Mouse (Mus musculus): ENCODE measurements around the gene Rgsl1. TPM values are rescaled to one million over a fixed set of nuclear protein-coding genes. Genes with fewer than 3 reads are reported as not detected.

Gene Rgsl1
- polyA plus RNA-seq, 1 experiment from 2014 or later, result 0.16 TPM

DNA sequence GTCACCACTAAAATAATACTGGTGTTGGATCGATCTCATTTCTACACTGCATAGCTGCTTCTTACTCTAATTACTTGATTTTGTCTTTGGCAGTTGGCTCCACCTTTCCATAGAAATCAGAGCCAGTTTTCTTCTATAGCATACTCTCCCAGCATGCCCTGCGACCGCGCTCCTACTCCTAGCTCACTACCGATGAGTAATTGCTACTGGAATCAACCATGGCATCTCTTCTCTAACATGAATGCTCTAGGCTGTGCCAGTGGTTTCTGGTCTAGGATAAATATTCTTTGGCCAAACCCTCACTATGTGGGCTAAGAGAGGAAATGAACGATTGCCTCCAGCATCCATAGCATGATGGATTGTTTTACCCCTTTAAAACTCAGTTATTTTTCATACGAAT is 2.5 kb upstream of the Rgsl1 start:
- H3K9ac ChIP-seq, result no peak overlapping the region
- H3K27ac ChIP-seq, result no peak overlapping the region
- H3K4me1 ChIP-seq (replicated peaks; ENCODE audit: control insufficient read depth, insufficient read depth, low read length), result no peaks in the 10 kb centered on the region
- H3K4me2 ChIP-seq (replicated peaks), result no peak overlapping the region
- H3K4me3 ChIP-seq (replicated peaks; ENCODE audit: low read length), result no peak overlapping the region
- H3K9me3 ChIP-seq (ENCODE audit: control insufficient read depth, low read length), result no peaks in the 10 kb centered on the region
- no peaks in the 10 kb centered on the region for H3K36me3 ChIP-seq (replicated peaks; ENCODE audit: control insufficient read depth, insufficient read depth)
- H3K27me3 ChIP-seq (ENCODE audit: control insufficient read depth, insufficient read depth, low read length), result no peaks in the 10 kb centered on the region
- DNase-seq (ENCODE audit: low spot score), result no peak
- 0 out of 2 replicates have a peak, but pooled peaks have one; percentile 27 for ATAC-seq (ENCODE audit: low FRiP score)
- WGBS, result 82% methylated on average over 7 of the region's 7 CpGs

DNA sequence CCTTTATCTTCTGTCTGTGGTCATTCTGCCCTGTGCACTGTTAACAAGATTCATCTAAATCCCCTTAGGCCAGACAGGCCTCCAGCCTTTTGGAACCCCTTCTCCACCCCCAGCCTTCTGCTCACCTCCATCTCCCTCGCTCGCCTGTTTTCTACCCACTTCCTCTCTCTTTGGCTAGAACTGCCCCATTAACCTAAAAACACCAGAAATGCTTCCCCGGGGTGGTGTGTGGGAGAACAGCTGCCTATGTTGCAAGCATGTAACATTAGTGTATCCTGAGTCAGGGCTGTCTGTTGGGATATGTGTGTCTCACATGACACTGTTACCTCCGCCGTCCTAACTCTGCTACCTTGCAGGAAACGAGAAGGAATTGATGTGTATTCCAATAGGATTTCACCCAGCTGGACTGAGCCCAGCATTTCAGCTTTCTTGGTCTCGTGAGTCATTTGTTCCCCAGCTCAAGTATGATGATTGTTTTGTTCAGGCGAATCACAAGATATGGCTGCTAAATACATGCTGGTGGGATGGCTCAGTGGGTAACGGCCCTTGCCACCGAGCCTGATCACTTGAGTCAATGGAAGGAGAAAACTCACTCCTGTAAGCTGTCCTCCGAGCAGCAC is 1.7 kb downstream of the Rgsl1 start:
- Histone ChIP-seq H3K9me3 (ENCODE audit: control insufficient read depth, low read length) (no peaks in the 10 kb centered on the region), H3K27ac (no peak overlapping the region), H3K4me1 (replicated peaks; ENCODE audit: control insufficient read depth, insufficient read depth, low read length) (no peaks in the 10 kb centered on the region), H3K4me3 (replicated peaks; ENCODE audit: low read length) (no peak overlapping the region), H3K27me3 (ENCODE audit: control insufficient read depth, insufficient read depth, low read length) (no peaks in the 10 kb centered on the region), H3K9ac (no peak overlapping the region), H3K36me3 (replicated peaks; ENCODE audit: control insufficient read depth, insufficient read depth) (no peaks in the 10 kb centered on the region), H3K4me2 (replicated peaks) (no peak overlapping the region)
- no peak for ATAC-seq (ENCODE audit: low FRiP score)
- 86% methylated on average over 11 of the region's 11 CpGs for WGBS
- no peak for DNase-seq (ENCODE audit: low spot score)

- no peaks in the 10 kb centered on the region for H3K27me3 ChIP-seq (ENCODE audit: control insufficient read depth, insufficient read depth, low read length)
- H3K9ac ChIP-seq, result no peak overlapping the region
- no peaks in the 10 kb centered on the region for H3K36me3 ChIP-seq (replicated peaks; ENCODE audit: control insufficient read depth, insufficient read depth)
- H3K27ac ChIP-seq, result no peak overlapping the region
- ATAC-seq (ENCODE audit: low FRiP score) (no peak), DNase-seq (ENCODE audit: low spot score) (no peak)
- no peaks in the 10 kb centered on the region for H3K4me1 ChIP-seq (replicated peaks; ENCODE audit: control insufficient read depth, insufficient read depth, low read length)
- 92% methylated on average over 4 of the region's 4 CpGs for WGBS
- no peak overlapping the region for H3K4me3 ChIP-seq (replicated peaks; ENCODE audit: low read length)
- no peak overlapping the region for H3K4me2 ChIP-seq (replicated peaks)
- no peaks in the 10 kb centered on the region for H3K9me3 ChIP-seq (ENCODE audit: control insufficient read depth, low read length)
Measured at GRCm38 (mm10) chr1:153836036-153836435, 7.9 kb downstream of the Rgsl1 start.

GRCm38 (mm10) chr1:153830746-153831145 is 13.2 kb downstream of the Rgsl1 start:
- Histone ChIP-seq H3K27me3 (ENCODE audit: control insufficient read depth, insufficient read depth, low read length) (no peaks in the 10 kb centered on the region), H3K9ac (no peak overlapping the region), H3K27ac (no peak overlapping the region), H3K4me3 (replicated peaks; ENCODE audit: low read length) (no peak overlapping the region), H3K4me2 (replicated peaks) (no peak overlapping the region), H3K9me3 (ENCODE audit: control insufficient read depth, low read length) (no peaks in the 10 kb centered on the region), H3K4me1 (replicated peaks; ENCODE audit: control insufficient read depth, insufficient read depth, low read length) (no peaks in the 10 kb centered on the region), H3K36me3 (replicated peaks; ENCODE audit: control insufficient read depth, insufficient read depth) (no peaks in the 10 kb centered on the region)
- DNase-seq (ENCODE audit: low spot score), result no peak
- ATAC-seq (ENCODE audit: low FRiP score), result no peak
- 75% methylated on average over 4 of the region's 4 CpGs for WGBS

GRCm38 (mm10) chr1:153820216-153820615 is 23.7 kb downstream of the Rgsl1 start:
- no peak overlapping the region for H3K4me2 ChIP-seq (replicated peaks)
- ATAC-seq (ENCODE audit: low FRiP score) (no peak), DNase-seq (ENCODE audit: low spot score) (peak; percentile 44)
- no peaks in the 10 kb centered on the region for H3K9me3 ChIP-seq (ENCODE audit: control insufficient read depth, low read length)
- no peak overlapping the region for H3K4me3 ChIP-seq (replicated peaks; ENCODE audit: low read length)
- 75% methylated on average over 3 of the region's 3 CpGs for WGBS
- no peak overlapping the region for H3K9ac ChIP-seq
- no peaks in the 10 kb centered on the region for H3K4me1 ChIP-seq (replicated peaks; ENCODE audit: control insufficient read depth, insufficient read depth, low read length)
- H3K27ac ChIP-seq, result no peak overlapping the region
- no peaks in the 10 kb centered on the region for H3K27me3 ChIP-seq (ENCODE audit: control insufficient read depth, insufficient read depth, low read length)
- no peaks in the 10 kb centered on the region for H3K36me3 ChIP-seq (replicated peaks; ENCODE audit: control insufficient read depth, insufficient read depth)

DNA sequence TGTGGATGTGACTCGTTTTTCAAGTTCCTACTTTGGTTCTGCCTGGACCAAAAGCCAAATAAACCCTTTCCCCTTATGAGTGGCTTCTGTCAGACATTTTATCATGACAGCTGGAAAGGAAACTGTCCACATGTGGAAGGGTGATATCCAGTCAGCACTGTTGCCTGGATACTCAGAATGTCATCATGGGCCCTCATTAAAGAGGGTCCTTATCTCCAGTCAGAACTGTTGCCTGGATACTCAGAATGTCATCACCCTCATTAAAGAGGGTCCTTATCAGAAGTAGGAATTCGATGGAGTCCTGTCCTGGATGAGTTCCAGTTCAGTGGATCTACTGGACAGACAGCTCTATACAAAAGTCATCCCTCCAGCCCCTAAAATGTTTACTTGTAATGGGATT is 29.7 kb downstream of the Rgsl1 start:
- ATAC-seq (ENCODE audit: low FRiP score) (no peak), DNase-seq (ENCODE audit: low spot score) (no peak)
- Histone ChIP-seq H3K4me3 (replicated peaks; ENCODE audit: low read length) (no peak overlapping the region), H3K4me1 (replicated peaks; ENCODE audit: control insufficient read depth, insufficient read depth, low read length) (no peaks in the 10 kb centered on the region), H3K4me2 (replicated peaks) (no peak overlapping the region), H3K27ac (no peak overlapping the region), H3K36me3 (replicated peaks; ENCODE audit: control insufficient read depth, insufficient read depth) (no peaks in the 10 kb centered on the region), H3K9ac (no peak overlapping the region), H3K9me3 (ENCODE audit: control insufficient read depth, low read length) (no peaks in the 10 kb centered on the region), H3K27me3 (ENCODE audit: control insufficient read depth, insufficient read depth, low read length) (no peaks in the 10 kb centered on the region)
- 58% methylated on average over 2 of the region's 2 CpGs for WGBS

- no peaks in the 10 kb centered on the region for H3K4me1 ChIP-seq (replicated peaks; ENCODE audit: control insufficient read depth, insufficient read depth, low read length)
- ATAC-seq (ENCODE audit: low FRiP score) (no peak), DNase-seq (ENCODE audit: low spot score) (peak; percentile 75)
- 57% methylated on average over 13 of the region's 13 CpGs for WGBS
- H3K27me3 ChIP-seq (ENCODE audit: control insufficient read depth, insufficient read depth, low read length), result no peaks in the 10 kb centered on the region
- no peak overlapping the region for H3K4me3 ChIP-seq (replicated peaks; ENCODE audit: low read length)
- H3K27ac ChIP-seq, result no peak overlapping the region
- H3K36me3 ChIP-seq (replicated peaks; ENCODE audit: control insufficient read depth, insufficient read depth), result no peaks in the 10 kb centered on the region
- no peak overlapping the region for H3K4me2 ChIP-seq (replicated peaks)
- H3K9ac ChIP-seq, result no peak overlapping the region
- H3K9me3 ChIP-seq (ENCODE audit: control insufficient read depth, low read length), result no peaks in the 10 kb centered on the region
Measured at GRCm38 (mm10) chr1:153807390-153807993, 36.5 kb downstream of the Rgsl1 start.

DNA sequence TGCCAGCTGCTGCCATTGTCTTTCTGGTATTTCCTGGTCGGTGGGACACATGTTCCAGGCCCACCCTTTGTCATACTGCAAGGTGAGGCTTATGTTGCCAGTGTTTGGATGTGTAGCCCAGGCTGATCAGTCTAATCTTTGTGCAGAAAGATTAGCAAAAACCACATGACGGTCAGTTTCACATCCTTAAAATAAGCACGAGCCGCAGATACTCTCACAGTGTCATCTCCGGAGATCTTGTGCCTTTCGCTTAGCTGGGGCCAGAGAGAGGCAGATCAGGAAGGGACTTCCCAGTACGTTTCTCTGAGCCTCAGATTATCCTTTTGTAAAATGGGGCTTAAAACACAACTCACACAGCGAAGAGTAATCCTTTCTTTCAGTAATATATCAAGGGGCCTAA is 40.4 kb downstream of the Rgsl1 start:
- no peaks in the 10 kb centered on the region for H3K36me3 ChIP-seq (replicated peaks; ENCODE audit: control insufficient read depth, insufficient read depth)
- 72% methylated on average over 8 of the region's 8 CpGs for WGBS

DNA sequence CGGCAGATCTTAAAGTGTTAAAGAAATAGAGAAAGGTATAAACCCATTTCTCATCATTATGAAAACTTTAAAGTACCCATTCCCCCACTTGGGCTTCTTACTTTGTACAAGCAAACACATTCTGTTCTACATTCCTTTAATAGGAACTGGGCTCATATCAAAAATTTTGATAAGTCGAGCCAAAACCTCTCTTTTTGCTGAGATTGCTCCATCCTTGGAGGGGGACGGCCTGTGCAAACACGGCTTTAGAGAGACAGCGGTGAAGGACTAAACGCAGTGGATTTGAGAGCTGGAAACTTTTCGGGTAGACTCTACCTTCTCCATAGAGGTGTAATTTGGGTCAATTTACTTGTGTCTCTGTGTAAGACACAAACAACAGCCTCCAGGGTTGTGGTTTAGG is 41.3 kb downstream of the Rgsl1 start:
- ATAC-seq (ENCODE audit: low FRiP score) (no peak), DNase-seq (ENCODE audit: low spot score) (no peak)
- no peaks in the 10 kb centered on the region for H3K9me3 ChIP-seq (ENCODE audit: control insufficient read depth, low read length)
- 87% methylated on average over 7 of the region's 7 CpGs for WGBS
- H3K9ac ChIP-seq, result no peak overlapping the region
- no peak overlapping the region for H3K4me3 ChIP-seq (replicated peaks; ENCODE audit: low read length)
- no peaks in the 10 kb centered on the region for H3K36me3 ChIP-seq (replicated peaks; ENCODE audit: control insufficient read depth, insufficient read depth)
- H3K4me2 ChIP-seq (replicated peaks), result no peak overlapping the region
- H3K27me3 ChIP-seq (ENCODE audit: control insufficient read depth, insufficient read depth, low read length), result no peaks in the 10 kb centered on the region
- no peak overlapping the region for H3K27ac ChIP-seq
- H3K4me1 ChIP-seq (replicated peaks; ENCODE audit: control insufficient read depth, insufficient read depth, low read length), result no peaks in the 10 kb centered on the region

More for the DNA sequence above, 40.4 kb downstream of the Rgsl1 start:
- Histone ChIP-seq H3K4me2 (replicated peaks) (no peak overlapping the region), H3K27me3 (ENCODE audit: control insufficient read depth, insufficient read depth, low read length) (no peaks in the 10 kb centered on the region), H3K9me3 (ENCODE audit: control insufficient read depth, low read length) (no peaks in the 10 kb centered on the region), H3K4me3 (replicated peaks; ENCODE audit: low read length) (no peak overlapping the region), H3K9ac (no peak overlapping the region), H3K4me1 (replicated peaks; ENCODE audit: control insufficient read depth, insufficient read depth, low read length) (no peaks in the 10 kb centered on the region), H3K27ac (no peak overlapping the region)
- ATAC-seq (ENCODE audit: low FRiP score), result no peak
- DNase-seq (ENCODE audit: low spot score), result no peak

DNA sequence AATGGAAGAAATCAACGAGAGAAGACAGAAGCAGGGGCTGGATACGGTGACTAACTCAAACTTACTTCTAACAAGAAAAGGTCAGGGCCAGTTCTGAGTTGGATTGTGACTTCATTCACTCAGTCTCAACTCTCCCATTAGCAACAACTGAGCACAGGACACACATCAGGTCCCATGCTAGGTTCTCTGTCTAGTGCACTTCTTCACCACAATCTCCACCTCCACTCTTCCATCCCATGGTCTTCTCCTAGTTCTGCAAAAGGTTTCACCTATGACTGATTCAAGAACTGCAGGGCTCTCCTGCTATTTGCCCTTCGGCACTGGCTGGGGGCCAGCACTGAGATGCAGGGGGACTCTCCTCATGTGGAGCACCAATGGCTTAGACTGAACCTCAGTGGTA is 49.7 kb downstream of the Rgsl1 start:
- no peak overlapping the region for H3K4me2 ChIP-seq (replicated peaks)
- no peak overlapping the region for H3K4me3 ChIP-seq (replicated peaks; ENCODE audit: low read length)
- H3K9me3 ChIP-seq (ENCODE audit: control insufficient read depth, low read length), result no peaks in the 10 kb centered on the region
- DNase-seq (ENCODE audit: low spot score) (no peak), ATAC-seq (ENCODE audit: low FRiP score) (no peak)
- no peaks in the 10 kb centered on the region for H3K4me1 ChIP-seq (replicated peaks; ENCODE audit: control insufficient read depth, insufficient read depth, low read length)
- WGBS, result 91% methylated on average over 3 of the region's 3 CpGs
- H3K36me3 ChIP-seq (replicated peaks; ENCODE audit: control insufficient read depth, insufficient read depth), result no peaks in the 10 kb centered on the region
- H3K27ac ChIP-seq, result no peak overlapping the region
- H3K9ac ChIP-seq, result no peak overlapping the region
- no peaks in the 10 kb centered on the region for H3K27me3 ChIP-seq (ENCODE audit: control insufficient read depth, insufficient read depth, low read length)
